Mouse (Mus musculus) E14TG2a.4 (cell line): Measurements from ENCODE around the gene Golga4.

Source experiments
- CTCF ChIP-seq: conservative IDR thresholded peaks from 2 replicates; pipeline ENCODE4 v1.5.1; 2014; ENCODE audit warnings: low read length
- NANOG ChIP-seq: IDR thresholded peaks from 2 replicates; pipeline ENCODE4 v1.6.1; 2014; ENCODE audit warnings: borderline replicate concordance, low read length, mixed read lengths
- POU5F1 ChIP-seq: IDR thresholded peaks from 2 replicates; pipeline ENCODE4 v1.6.1; 2014; ENCODE audit warnings: low read length, borderline replicate concordance

- peak; percentile 21; the same call in 1 of the 2 replicates for TF ChIP-seq CTCF
- TF ChIP-seq NANOG: no peak
- no peak for TF ChIP-seq POU5F1
These were observed 100.2 kb downstream of the Golga4 start, which contains the start of gene Itga9 for GRCm38 (mm10) chr9:118606148-118606816.
